Mouse (Mus musculus) layer of hippocampus, adult 8-10 months (tissue): ENCODE results near the gene Pigf. TPM values are rescaled to one million over a fixed set of nuclear protein-coding genes. Genes with fewer than 3 reads are reported as not detected.

Experiments
- DNase-seq, 2 experiments: peaks; one replicate each; pipeline ENCODE4 v3.0.0; 2022; ENCODE audit warnings: low spot score in 2 of 2
- total RNA-seq, 4 experiments: library from RNA; stranded (reverse); gene quantifications; 2 replicates each; pipeline ENCODE4 v1.2.4; 2022

Gene Pigf
- total RNA-seq, 4 experiments from 2014 or later: 17.8 to 23.3 (median 19.6) TPM

- DNase-seq: no peak
Observed at GRCm38 (mm10) chr17:86968581-86968980, 56.6 kb downstream of the Pigf start.

- DNase-seq: no peak
Observed at GRCm38 (mm10) chr17:86967536-86968525, 57.4 kb downstream of the Pigf start.

GRCm38 (mm10) chr17:86967048-86967447, 58.2 kb downstream of the Pigf start:
- no peak for DNase-seq

GRCm38 (mm10) chr17:86966040-86966439, 59.2 kb downstream of the Pigf start:
- no peak for DNase-seq

GRCm38 (mm10) chr17:86965121-86965520, 60.1 kb downstream of the Pigf start:
- DNase-seq: no peak

GRCm38 (mm10) chr17:86964502-86964901, 60.7 kb downstream of the Pigf start:
- peak; percentile 64 to 86 for DNase-seq

- no peak for DNase-seq
Observed at GRCm38 (mm10) chr17:86964041-86964440, 61.2 kb downstream of the Pigf start.

GRCm38 (mm10) chr17:86963586-86963902, 61.7 kb downstream of the Pigf start:
- DNase-seq: no peak

GRCm38 (mm10) chr17:86962894-86963585, 62.2 kb downstream of the Pigf start, which contains the start of gene Rhoq:
Rhoq (plus strand) TSS chr17:86963082.
- DNase-seq: peak; percentile 81 to 85

- peak; percentile 83 to 84 for DNase-seq
Observed at GRCm38 (mm10) chr17:86962297-86962893, 62.8 kb downstream of the Pigf start.

GRCm38 (mm10) chr17:86961301-86961841, 63.8 kb downstream of the Pigf start:
- DNase-seq: no peak

GRCm38 (mm10) chr17:86957968-86958367, 67.2 kb downstream of the Pigf start:
- DNase-seq: no peak

GRCm38 (mm10) chr17:86957239-86957638, 68.0 kb downstream of the Pigf start:
- DNase-seq: no peak

GRCm38 (mm10) chr17:86948801-86949200, 76.4 kb downstream of the Pigf start:
- DNase-seq: no peak

GRCm38 (mm10) chr17:86947840-86948796, 77.1 kb downstream of the Pigf start, which contains the start of gene Atp6v1e2:
Atp6v1e2 (minus strand) TSS chr17:86947897.
- no peak for DNase-seq

Other genes with a start within 250 kb of the Pigf start
- gene Tmem247, start 108.1 kb downstream of the Pigf start, total RNA-seq: not detected
- gene Atp6v1e2, start 77.5 kb downstream of the Pigf start, total RNA-seq: not detected
- 10 to 100 TPM; 35.5 to 44.8 (median 42.0) TPM for gene Rhoq, start 62.3 kb downstream of the Pigf start, total RNA-seq
- gene Cript, start 144 bp upstream of the Pigf start, total RNA-seq: 10 to 100 TPM; 49.9 to 71.9 (median 56.2) TPM
- gene Socs5, start 82.3 kb upstream of the Pigf start, total RNA-seq: 100 to 1,000 TPM in 2 of 4 experiments, 10 to 100 TPM in 2; 96.3 to 116 (median 104) TPM
- gene Mcfd2, start 240.5 kb upstream of the Pigf start, total RNA-seq: 10 to 100 TPM; 63.8 to 73.0 (median 64.6) TPM